Mouse (Mus musculus): ENCODE data around the gene Samm50. TPM values are rescaled to one million over a fixed set of nuclear protein-coding genes. Genes with fewer than 3 reads are reported as not detected.
A peak's percentile ranks its signal among the peaks of the same experiment; 100 is the strongest.

Samm50 gene
- polyA plus RNA-seq, 1 experiment = 12.4 TPM

- TF ChIP-seq CTCF (IDR thresholded peaks at IDR 0.05; ENCODE audit: insufficient read depth, low read length) (no peak), POLR2A (IDR thresholded peaks at IDR 0.05; ENCODE audit: borderline replicate concordance, extremely low read depth, low read depth, low read length) (peak; percentile 37; the same call in 1 of the 2 replicates)
- 9% methylated on average over 16 of the region's 16 CpGs for WGBS
- Histone ChIP-seq H3K4me3 (replicated peaks; ENCODE audit: extremely low read depth, low read depth, low read length) (peak overlapping the region; percentile 99), H3K4me1 (ENCODE audit: control insufficient read depth, insufficient read depth, low read length) (peaks cover 4% of the 10 kb centered on the region; the same call in 1 of the 2 replicates)
- DNase-seq = peak; percentile 30
Observed at GRCm38 (mm10) chr15:84231113-84231712, 39.2 kb downstream of the Samm50 start.

GRCm38 (mm10) chr15:84231721-84232561 is 39.9 kb downstream of the Samm50 start, which contains the start of gene Parvb:
TSS of gene Parvb (plus strand) at chr15:84232043.
- TF ChIP-seq CTCF (IDR thresholded peaks at IDR 0.05; ENCODE audit: insufficient read depth, low read length) (no peak), POLR2A (IDR thresholded peaks at IDR 0.05; ENCODE audit: borderline replicate concordance, extremely low read depth, low read depth, low read length) (peak; percentile 57; the same call in 1 of the 2 replicates)
- WGBS = 2% methylated on average over 53 of the region's 53 CpGs
- Histone ChIP-seq H3K4me1 (ENCODE audit: control insufficient read depth, insufficient read depth, low read length) (peaks cover 4% of the 10 kb centered on the region; the same call in 1 of the 2 replicates), H3K4me3 (replicated peaks; ENCODE audit: extremely low read depth, low read depth, low read length) (peak within 1 kb of the TSS; percentile 99)
- peak; percentile 59 for DNase-seq

- no peak for DNase-seq
- WGBS = 27% methylated on average over 8 of the region's 8 CpGs
Observed at GRCm38 (mm10) chr15:84232609-84233008, 40.6 kb downstream of the Samm50 start.

GRCm38 (mm10) chr15:84234794-84235581 is 42.9 kb downstream of the Samm50 start:
- TF ChIP-seq POLR2A (IDR thresholded peaks at IDR 0.05; ENCODE audit: borderline replicate concordance, extremely low read depth, low read depth, low read length) (0 out of 2 replicates have a peak, but pooled peaks have one; percentile 13), CTCF (IDR thresholded peaks at IDR 0.05; ENCODE audit: insufficient read depth, low read length) (peak; percentile 8; the same call in 1 of the 2 replicates)

More at GRCm38 (mm10) chr15:84232609-84233008, 40.6 kb downstream of the Samm50 start:
- Histone ChIP-seq H3K4me3 (replicated peaks; ENCODE audit: extremely low read depth, low read depth, low read length) (peak overlapping the region; percentile 99), H3K4me1 (ENCODE audit: control insufficient read depth, insufficient read depth, low read length) (peaks cover 4% of the 10 kb centered on the region; the same call in 1 of the 2 replicates)
- no peak for TF ChIP-seq POLR2A (IDR thresholded peaks at IDR 0.05; ENCODE audit: borderline replicate concordance, extremely low read depth, low read depth, low read length)
- TF ChIP-seq CTCF (IDR thresholded peaks at IDR 0.05; ENCODE audit: insufficient read depth, low read length) = no peak

GRCm38 (mm10) chr15:84235646-84236045 is 43.6 kb downstream of the Samm50 start:
- Histone ChIP-seq H3K4me1 (ENCODE audit: control insufficient read depth, insufficient read depth, low read length) (peaks cover 11% of the 10 kb centered on the region), H3K4me3 (replicated peaks; ENCODE audit: extremely low read depth, low read depth, low read length) (no peak overlapping the region)
- peak; percentile 41 for DNase-seq
- TF ChIP-seq POLR2A (IDR thresholded peaks at IDR 0.05; ENCODE audit: borderline replicate concordance, extremely low read depth, low read depth, low read length) (0 out of 2 replicates have a peak, but pooled peaks have one; percentile 8), CTCF (IDR thresholded peaks at IDR 0.05; ENCODE audit: insufficient read depth, low read length) (no peak)
- WGBS = 49% methylated on average over 7 of the region's 7 CpGs

More at GRCm38 (mm10) chr15:84234794-84235581, 42.9 kb downstream of the Samm50 start:
- DNase-seq = no peak
- peaks cover 11% of the 10 kb centered on the region for H3K4me1 ChIP-seq (ENCODE audit: control insufficient read depth, insufficient read depth, low read length)
- WGBS = 68% methylated on average over 7 of the region's 7 CpGs
- H3K4me3 ChIP-seq (replicated peaks; ENCODE audit: extremely low read depth, low read depth, low read length) = no peak overlapping the region

- DNase-seq = no peak
- TF ChIP-seq POLR2A (IDR thresholded peaks at IDR 0.05; ENCODE audit: borderline replicate concordance, extremely low read depth, low read depth, low read length) (no peak), CTCF (IDR thresholded peaks at IDR 0.05; ENCODE audit: insufficient read depth, low read length) (no peak)
- Histone ChIP-seq H3K4me3 (replicated peaks; ENCODE audit: extremely low read depth, low read depth, low read length) (no peak overlapping the region), H3K4me1 (ENCODE audit: control insufficient read depth, insufficient read depth, low read length) (peaks cover 11% of the 10 kb centered on the region)
- 45% methylated on average over 15 of the region's 15 CpGs for WGBS
Observed at GRCm38 (mm10) chr15:84238552-84238951, 46.5 kb downstream of the Samm50 start.

GRCm38 (mm10) chr15:84238991-84239401 is 47.0 kb downstream of the Samm50 start:
- DNase-seq = no peak
- TF ChIP-seq CTCF (IDR thresholded peaks at IDR 0.05; ENCODE audit: insufficient read depth, low read length) (no peak), POLR2A (IDR thresholded peaks at IDR 0.05; ENCODE audit: borderline replicate concordance, extremely low read depth, low read depth, low read length) (no peak)
- 16% methylated on average over 16 of the region's 16 CpGs for WGBS
- peaks cover 11% of the 10 kb centered on the region for H3K4me1 ChIP-seq (ENCODE audit: control insufficient read depth, insufficient read depth, low read length)
- H3K4me3 ChIP-seq (replicated peaks; ENCODE audit: extremely low read depth, low read depth, low read length) = no peak overlapping the region

- TF ChIP-seq POLR2A (IDR thresholded peaks at IDR 0.05; ENCODE audit: borderline replicate concordance, extremely low read depth, low read depth, low read length) (no peak), CTCF (IDR thresholded peaks at IDR 0.05; ENCODE audit: insufficient read depth, low read length) (no peak)
- no peak for DNase-seq
- Histone ChIP-seq H3K4me3 (replicated peaks; ENCODE audit: extremely low read depth, low read depth, low read length) (no peak overlapping the region), H3K4me1 (ENCODE audit: control insufficient read depth, insufficient read depth, low read length) (peaks cover 12% of the 10 kb centered on the region)
- 53% methylated on average over 7 of the region's 7 CpGs for WGBS
Observed at GRCm38 (mm10) chr15:84241520-84241919, 49.5 kb downstream of the Samm50 start.

GRCm38 (mm10) chr15:84245104-84245503 is 53.1 kb downstream of the Samm50 start:
- TF ChIP-seq CTCF (IDR thresholded peaks at IDR 0.05; ENCODE audit: insufficient read depth, low read length) (no peak), POLR2A (IDR thresholded peaks at IDR 0.05; ENCODE audit: borderline replicate concordance, extremely low read depth, low read depth, low read length) (no peak)
- no peak for DNase-seq
- WGBS = 40% methylated on average over 7 of the region's 7 CpGs
- Histone ChIP-seq H3K4me3 (replicated peaks; ENCODE audit: extremely low read depth, low read depth, low read length) (no peak overlapping the region), H3K4me1 (ENCODE audit: control insufficient read depth, insufficient read depth, low read length) (peaks cover 5% of the 10 kb centered on the region)

Data from lung, adult 2 months (tissue).